Mouse (Mus musculus) adipocyte (in vitro differentiated cells): ENCODE data around the gene Arhgap32.

Experiments used
- DNase-seq: peaks from one replicate; pipeline ENCODE4 v3.0.0-alpha.2; 2016; ENCODE audit warnings: low spot score

Gene Arhgap32

DNA sequence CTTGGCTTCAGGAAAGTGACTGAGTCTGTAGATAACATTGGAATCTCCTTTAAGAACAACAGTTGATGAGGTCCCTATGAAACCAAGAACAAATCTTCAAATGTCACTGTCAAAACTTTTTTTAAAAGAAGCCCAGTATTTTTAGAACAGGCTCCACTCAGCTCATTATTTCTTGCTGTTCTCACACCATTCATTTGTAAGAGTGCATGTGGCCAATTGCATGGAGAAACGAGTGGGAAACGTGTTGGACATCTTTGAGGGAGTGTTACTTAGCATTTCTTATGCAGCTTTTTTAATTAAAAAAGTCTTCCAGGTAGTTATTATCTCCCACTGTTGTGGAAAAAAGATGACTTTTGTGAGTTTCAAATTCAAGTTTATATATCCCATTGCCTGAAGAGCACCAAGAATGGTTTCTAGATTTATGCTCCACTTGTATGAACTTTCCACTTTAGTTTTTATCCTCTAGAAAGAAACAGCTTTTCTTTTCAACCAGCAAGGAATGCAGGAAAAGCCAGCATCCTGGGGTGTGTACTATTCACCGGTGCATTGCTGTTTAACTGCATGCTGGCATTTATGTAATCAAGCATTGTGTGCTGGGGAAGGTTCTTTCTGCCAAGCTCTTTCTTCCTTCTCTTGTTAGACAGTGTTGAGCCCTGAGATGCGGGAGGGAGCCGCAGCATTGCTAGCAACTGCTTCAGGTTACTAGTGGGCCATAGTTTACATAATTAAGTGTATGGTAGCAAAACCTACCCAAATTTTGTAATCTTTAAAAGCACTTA is 76.5 kb downstream of the Arhgap32 start:
- DNase-seq = no peak

GRCm38 (mm10) chr9:32204450-32204990 is 88.6 kb downstream of the Arhgap32 start:
- no peak for DNase-seq

- no peak for DNase-seq
These were observed 91.2 kb downstream of the Arhgap32 start for GRCm38 (mm10) chr9:32207133-32207532.

DNA sequence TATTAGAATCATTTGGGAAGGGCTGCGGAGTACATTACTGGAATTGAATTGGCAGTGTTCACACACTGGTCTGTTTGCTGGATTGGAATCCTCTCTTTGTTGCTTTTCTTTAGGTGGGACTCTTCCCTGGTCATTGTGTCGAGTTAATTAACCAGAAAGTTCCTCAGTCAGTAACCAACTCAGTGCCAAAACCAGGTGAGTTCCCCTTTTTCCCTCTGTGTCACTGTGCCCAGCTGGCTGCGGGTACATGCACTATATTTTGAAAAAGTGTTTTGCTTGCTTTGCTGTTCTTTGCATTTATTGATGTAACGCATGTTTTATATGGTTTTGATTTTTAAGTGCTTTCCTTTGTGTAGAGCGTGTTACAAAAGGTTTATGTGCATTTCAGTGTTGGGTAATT is 92.1 kb downstream of the Arhgap32 start:
- no peak for DNase-seq

GRCm38 (mm10) chr9:32216820-32217567 is 101.1 kb downstream of the Arhgap32 start:
- no peak for DNase-seq

- no peak for DNase-seq
These were observed 103.5 kb downstream of the Arhgap32 start for GRCm38 (mm10) chr9:32219400-32219799.

GRCm38 (mm10) chr9:32222184-32222583 is 106.2 kb downstream of the Arhgap32 start:
- DNase-seq = no peak

GRCm38 (mm10) chr9:32223739-32224529 is 108.0 kb downstream of the Arhgap32 start:
- no peak for DNase-seq

DNA sequence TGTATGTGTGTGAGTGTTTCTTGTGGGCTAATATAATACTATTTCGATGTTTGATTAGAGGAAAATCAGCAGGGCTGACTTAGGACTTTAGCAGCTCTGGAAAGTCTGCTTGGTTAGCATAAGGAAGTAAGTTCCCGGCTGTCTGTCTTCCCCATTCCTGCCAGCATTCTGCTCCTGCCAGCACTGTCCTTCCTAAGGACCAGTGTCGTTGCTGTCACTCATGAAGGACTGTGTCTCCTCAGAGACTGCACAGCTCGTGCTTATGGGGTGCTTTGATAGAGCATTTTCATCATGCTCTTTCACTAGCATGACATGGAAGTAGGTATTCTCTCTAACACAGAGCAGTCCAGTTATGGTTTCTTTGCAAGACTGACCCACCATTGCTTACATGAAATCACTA is 109.0 kb downstream of the Arhgap32 start:
- no peak for DNase-seq

DNA sequence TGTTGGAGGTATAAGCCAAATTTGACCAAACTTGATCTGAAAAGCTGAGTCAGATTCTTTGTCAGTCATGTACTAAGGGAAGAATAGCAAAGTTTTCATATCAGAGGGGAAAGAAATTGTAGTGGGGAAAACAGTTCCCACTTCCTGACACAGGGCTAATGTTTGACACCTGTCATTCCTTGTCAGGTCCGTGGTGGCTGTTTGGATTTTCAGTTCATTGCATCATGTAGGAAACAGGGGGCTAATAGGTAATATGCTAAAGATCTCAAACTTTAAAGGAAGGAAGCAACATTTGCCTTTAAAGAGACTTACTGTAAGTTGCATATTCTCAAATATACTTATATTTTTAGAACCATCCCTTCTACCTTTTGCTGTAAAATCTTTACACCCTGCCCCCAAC is 109.6 kb downstream of the Arhgap32 start:
- no peak for DNase-seq

DNA sequence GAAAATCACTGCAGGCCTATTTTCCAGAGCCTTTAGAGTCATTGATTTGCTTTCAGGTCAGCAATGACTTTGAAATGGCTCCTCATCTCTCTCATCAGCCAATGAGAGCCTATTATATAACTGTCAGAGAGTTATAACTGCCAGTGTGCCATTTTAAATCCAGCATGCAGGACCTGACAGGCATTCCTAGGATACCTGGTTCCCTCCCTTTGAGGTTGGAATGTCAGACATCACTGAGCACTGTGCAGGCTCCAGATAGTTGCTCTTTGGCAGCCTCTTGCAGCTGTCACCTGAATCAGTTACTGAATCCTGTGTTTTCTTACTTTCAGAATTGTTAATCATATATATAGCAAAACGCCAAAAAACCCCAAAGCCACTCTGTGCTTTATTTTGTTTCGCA is 111.1 kb downstream of the Arhgap32 start:
- no peak for DNase-seq

DNA sequence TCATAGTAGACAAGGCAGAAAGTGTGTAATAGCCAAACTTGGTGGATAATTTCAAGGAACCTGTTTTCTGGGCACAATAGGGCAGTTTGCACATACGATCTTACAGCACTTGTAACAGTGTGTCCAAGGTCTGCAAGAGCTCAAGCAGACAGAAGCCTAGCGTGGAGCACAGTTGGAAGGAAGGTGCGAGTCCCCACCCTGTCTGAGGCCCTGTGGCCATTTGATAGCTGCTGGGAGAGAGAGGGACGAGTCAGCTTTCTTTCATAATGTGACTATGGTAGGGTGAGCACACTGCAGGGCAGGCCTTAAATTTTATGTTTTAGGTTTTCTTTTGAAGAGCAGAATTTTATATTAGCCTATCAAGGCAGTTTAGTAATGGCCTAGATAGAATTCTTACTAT is 117.7 kb downstream of the Arhgap32 start:
- DNase-seq = no peak

- DNase-seq = no peak
These were observed 119.0 kb downstream of the Arhgap32 start for GRCm38 (mm10) chr9:32234767-32235489.

DNA sequence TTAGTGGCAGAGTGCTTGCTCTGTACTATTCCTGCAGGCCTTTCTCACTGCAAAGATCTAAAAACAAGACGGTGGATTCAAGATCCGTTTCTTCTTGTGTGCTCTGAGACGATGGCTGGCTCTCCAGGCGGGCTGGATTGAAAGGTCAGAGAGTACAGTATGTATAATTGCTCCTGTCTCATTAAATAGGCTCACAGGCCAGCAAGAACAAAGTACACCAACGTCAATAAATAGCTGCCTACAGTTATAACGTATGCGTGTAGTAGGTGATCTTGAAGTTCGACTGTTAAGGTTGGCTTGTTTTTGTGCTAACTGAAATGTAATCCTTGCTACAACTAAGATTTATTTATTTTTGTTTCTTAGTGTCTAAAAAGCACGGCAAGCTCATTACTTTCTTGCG is 123.0 kb downstream of the Arhgap32 start:
- no peak for DNase-seq

- no peak for DNase-seq
These were observed 123.5 kb downstream of the Arhgap32 start for GRCm38 (mm10) chr9:32239427-32239826.

- DNase-seq = no peak
These were observed 124.5 kb downstream of the Arhgap32 start for GRCm38 (mm10) chr9:32240449-32240848.

DNA sequence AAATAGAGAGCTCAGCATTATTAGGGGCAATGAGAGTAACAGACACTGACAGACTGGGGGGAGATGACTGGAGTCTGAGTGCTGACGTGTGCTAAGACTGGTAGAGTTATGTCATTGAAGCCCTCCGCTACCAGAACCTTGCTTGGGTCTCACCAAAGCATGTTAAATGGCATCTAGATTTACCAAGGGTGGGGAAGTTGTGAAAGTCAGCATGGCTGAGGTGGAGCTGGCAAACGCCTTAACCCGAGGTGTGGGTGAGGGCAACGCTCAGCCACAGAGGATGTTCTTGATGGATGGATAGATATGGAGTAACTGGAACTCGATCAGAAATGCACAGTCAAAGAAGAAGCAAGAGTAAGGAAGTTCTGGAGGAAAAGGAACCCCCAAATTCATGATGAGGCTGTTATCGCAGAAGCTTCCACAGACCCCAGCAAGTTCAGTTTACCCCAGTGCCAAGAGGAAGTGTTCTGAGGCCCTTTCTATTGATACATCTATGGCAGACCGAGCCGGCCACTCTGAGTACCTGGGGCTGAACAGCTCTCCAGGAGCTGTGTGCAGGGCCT is 125.8 kb downstream of the Arhgap32 start:
- DNase-seq = no peak

- DNase-seq = no peak
These were observed 127.1 kb downstream of the Arhgap32 start for GRCm38 (mm10) chr9:32242921-32243617.

DNA sequence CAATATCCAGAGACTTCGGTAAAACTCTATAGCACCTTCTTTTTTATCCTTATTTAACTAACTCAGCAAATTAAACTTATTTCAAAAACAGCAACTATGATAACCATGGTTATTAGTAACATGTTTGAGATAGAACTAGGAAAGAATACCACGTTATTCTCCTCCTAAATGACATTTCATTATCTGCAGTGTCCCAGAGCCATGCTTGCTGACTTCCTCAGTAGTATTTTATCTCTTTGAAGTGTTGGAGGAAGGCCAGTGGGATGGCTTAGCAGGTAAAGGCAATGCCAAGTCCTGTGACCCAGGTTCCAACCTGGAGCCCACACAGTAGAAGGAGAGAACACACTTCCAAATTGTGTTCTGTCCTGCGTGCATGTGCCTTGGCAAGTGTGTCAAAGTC is 129.3 kb downstream of the Arhgap32 start:
- DNase-seq = no peak

GRCm38 (mm10) chr9:32246123-32246716 is 130.3 kb downstream of the Arhgap32 start:
- DNase-seq = no peak
